Mouse (Mus musculus) C2C12 (cell line): ENCODE measurements around the gene Gnmt. TPM values are rescaled to one million over a fixed set of nuclear protein-coding genes. Genes with fewer than 3 reads are reported as not detected.

ENCODE experiments used
- H3K27me3 ChIP-seq: one replicate; pipeline ENCODE4 v1.6.1; 2011; ENCODE audit not compliant: control insufficient read depth, insufficient read depth, insufficient read length
- H3K36me3 ChIP-seq: one replicate; pipeline ENCODE4 v1.6.1; 2011; ENCODE audit not compliant: control insufficient read depth, insufficient read depth
- H3K4me3 ChIP-seq: one replicate; pipeline ENCODE4 v1.5.1; 2011; ENCODE audit warnings: mild to moderate bottlenecking, control low read depth; ENCODE audit not compliant: poor library complexity, insufficient read depth, severe bottlenecking
- H3K79me2 ChIP-seq: one replicate; pipeline ENCODE4 v1.6.1; 2011; ENCODE audit not compliant: control insufficient read depth, insufficient read depth
- H3K79me3 ChIP-seq: one replicate; pipeline ENCODE4 v1.6.1; 2011; ENCODE audit warnings: low read depth, control low read depth
- H3ac ChIP-seq: one replicate; pipeline ENCODE3; 2011; ENCODE audit warnings: low read depth; ENCODE audit not compliant: control insufficient read depth, insufficient read length
- CEBPB ChIP-seq: IDR thresholded peaks from one replicate; pipeline ENCODE4 v1.6.1; 2011; ENCODE audit warnings: low read depth, mild to moderate bottlenecking, control low read depth, moderate library complexity
- CTCF ChIP-seq: IDR thresholded peaks from one replicate; pipeline ENCODE4 v1.5.1; 2011; ENCODE audit not compliant: control insufficient read depth, insufficient read depth, insufficient read length
- FOSL1 ChIP-seq: IDR thresholded peaks from one replicate; pipeline ENCODE4 v1.8.0; 2011; ENCODE audit warnings: mild to moderate bottlenecking, low read length; ENCODE audit not compliant: poor library complexity, insufficient read depth, severe bottlenecking
- MAX ChIP-seq: IDR thresholded peaks from one replicate; pipeline ENCODE4 v1.6.1; 2011; ENCODE audit warnings: mild to moderate bottlenecking, control low read depth
- MYOD1 ChIP-seq: IDR thresholded peaks from one replicate; pipeline ENCODE4 v1.6.1; 2011; ENCODE audit warnings: low read depth; ENCODE audit not compliant: control insufficient read depth, insufficient read length
- MYOG ChIP-seq: IDR thresholded peaks from one replicate; pipeline ENCODE4 v1.6.1; 2011; ENCODE audit not compliant: control insufficient read depth, insufficient read length; ENCODE audit errors: extremely low read depth
- USF1 ChIP-seq: IDR thresholded peaks from one replicate; pipeline ENCODE4 v1.6.1; 2011; ENCODE audit warnings: low read depth, mild to moderate bottlenecking, control low read depth, moderate library complexity
- polyA plus RNA-seq: library from polyadenylated mRNA; unstranded; fragments of >200 nt; fragmentation: generic; extraction: Trizol; gene quantifications from one replicate; pipeline ENCODE4 v1.2.1, GENCODE M21; 2012; ENCODE audit warnings: missing spikeins

Gene Gnmt
- polyA plus RNA-seq, 1 experiment: 0.08 TPM

GRCm38 (mm10) chr17:46735287-46735686, 6.3 kb upstream of the Gnmt start:
- Histone ChIP-seq H3K4me3 (no peak overlapping the region), H3K27me3 (no peaks in the 10 kb centered on the region)

GRCm38 (mm10) chr17:46734055-46734454, 5.1 kb upstream of the Gnmt start:
- no peaks in the 10 kb centered on the region for H3K79me2 ChIP-seq
- no peak overlapping the region for H3ac ChIP-seq
- peaks cover 8% of the 10 kb centered on the region for H3K36me3 ChIP-seq
- no peak overlapping the region for H3K4me3 ChIP-seq
- no peaks in the 10 kb centered on the region for H3K79me3 ChIP-seq
- no peaks in the 10 kb centered on the region for H3K27me3 ChIP-seq
- TF ChIP-seq FOSL1: no peak
- TF ChIP-seq CEBPB: no peak
- TF ChIP-seq MYOG: no peak
- no peak for TF ChIP-seq MYOD1
- no peak for TF ChIP-seq CTCF
- TF ChIP-seq USF1: no peak
- no peak for TF ChIP-seq MAX

More at GRCm38 (mm10) chr17:46735287-46735686, 6.3 kb upstream of the Gnmt start:
- H3K79me3 ChIP-seq: no peaks in the 10 kb centered on the region
- TF ChIP-seq MYOD1 (no peak), CTCF (no peak)
- no peaks in the 10 kb centered on the region for H3K79me2 ChIP-seq
- no peak overlapping the region for H3ac ChIP-seq
- peaks cover 8% of the 10 kb centered on the region for H3K36me3 ChIP-seq

- TF ChIP-seq MAX: no peak
- TF ChIP-seq FOSL1: no peak
- TF ChIP-seq USF1: no peak
- no peak for TF ChIP-seq MYOD1
- TF ChIP-seq CEBPB: no peak
- no peak for TF ChIP-seq CTCF
- no peak for TF ChIP-seq MYOG
- no peaks in the 10 kb centered on the region for H3K79me3 ChIP-seq
- no peaks in the 10 kb centered on the region for H3K36me3 ChIP-seq
- H3K27me3 ChIP-seq: no peaks in the 10 kb centered on the region
- H3K79me2 ChIP-seq: no peaks in the 10 kb centered on the region
- H3K4me3 ChIP-seq: no peak overlapping the region
- H3ac ChIP-seq: no peak overlapping the region
Observed at GRCm38 (mm10) chr17:46728496-46728895, 472 bp downstream of the Gnmt start.

GRCm38 (mm10) chr17:46728021-46728420, 947 bp downstream of the Gnmt start:
- Histone ChIP-seq H3K4me3 (no peak overlapping the region), H3K36me3 (no peaks in the 10 kb centered on the region), H3K79me3 (no peaks in the 10 kb centered on the region), H3ac (no peak overlapping the region), H3K79me2 (no peaks in the 10 kb centered on the region), H3K27me3 (no peaks in the 10 kb centered on the region)
- TF ChIP-seq MYOD1 (no peak), CTCF (no peak), MYOG (no peak), CEBPB (no peak), USF1 (no peak), FOSL1 (no peak), MAX (no peak)

GRCm38 (mm10) chr17:46727271-46727670, 1.7 kb downstream of the Gnmt start:
- Histone ChIP-seq H3K36me3 (no peaks in the 10 kb centered on the region), H3K4me3 (no peak overlapping the region)
- TF ChIP-seq FOSL1 (no peak), CTCF (no peak), MYOG (no peak), MYOD1 (no peak), CEBPB (no peak), USF1 (no peak), MAX (no peak)

More at GRCm38 (mm10) chr17:46727271-46727670, 1.7 kb downstream of the Gnmt start:
- no peaks in the 10 kb centered on the region for H3K79me3 ChIP-seq
- H3ac ChIP-seq: no peak overlapping the region
- no peaks in the 10 kb centered on the region for H3K79me2 ChIP-seq
- no peaks in the 10 kb centered on the region for H3K27me3 ChIP-seq
